Mouse (Mus musculus) forebrain, embryonic 10.5 days (tissue): Measurements from ENCODE around the gene Mpzl3. TPM values are rescaled to one million over a fixed set of nuclear protein-coding genes. Genes with fewer than 3 reads are reported as not detected.
A peak's percentile ranks its signal among the peaks of the same experiment; 100 is the strongest.

ENCODE experiments used
- DNase-seq: peaks from one replicate; pipeline ENCODE4 v3.0.0-alpha.2; 2017; ENCODE audit warnings: low spot score; ENCODE audit errors: extremely low spot score
- H3K27ac ChIP-seq: fragments of 300-500 bp; sonication (generic); 2 replicates; pipeline ENCODE4 v1.5.1; 2016; ENCODE audit warnings: mild to moderate bottlenecking
- H3K27me3 ChIP-seq: fragments of 300-500 bp; sonication (generic); 2 replicates; pipeline ENCODE4 v1.6.1; 2016; ENCODE audit warnings: mild to moderate bottlenecking; ENCODE audit not compliant: poor library complexity, severe bottlenecking
- H3K36me3 ChIP-seq: fragments of 300-500 bp; sonication (generic); replicated peaks from 2 replicates; pipeline ENCODE4 v1.6.1; 2016; ENCODE audit warnings: mild to moderate bottlenecking, moderate library complexity
- H3K4me1 ChIP-seq: fragments of 300-500 bp; sonication (generic); 2 replicates; pipeline ENCODE4 v1.6.1; 2016
- H3K4me3 ChIP-seq: fragments of 300-500 bp; sonication (generic); 2 replicates; pipeline ENCODE4 v1.5.1; 2016; ENCODE audit warnings: mild to moderate bottlenecking, moderate library complexity
- H3K9me3 ChIP-seq: fragments of 300-500 bp; sonication (generic); 2 replicates; pipeline ENCODE4 v1.6.1; 2016; ENCODE audit warnings: mild to moderate bottlenecking, moderate library complexity
- WGBS: fragments of 180-500 bp; shearing (Covaris S2); methylation state at CpG from one replicate; pipeline ENCODE4 v1.1.7; 2016; 5-methylcytosine and 5-hydroxymethylcytosine counted together
- polyA plus RNA-seq: library from polyadenylated mRNA; unstranded; fragments of >200 nt; fragmentation: Nextera tagmentation; extraction: Ambion mirVana; gene quantifications from 2 replicates; pipeline ENCODE4 v1.2.1, GENCODE M21; 2016

Mpzl3 gene
- polyA plus RNA-seq = 2.3 and 2.7 TPM in 2 replicates

GRCm38 (mm10) chr9:45055082-45055713 is at the start of gene Mpzl3:
Gene Mpzl3, plus strand, starts transcription at chr9:45055186.
- peak; percentile 90 for DNase-seq
- Histone ChIP-seq H3K27me3 (peaks cover 56% of the 10 kb centered on the region), H3K9me3 (no peaks in the 10 kb centered on the region), H3K4me1 (peaks cover 12% of the 10 kb centered on the region), H3K4me3 (peak within 1 kb of the TSS; percentile 67), H3K36me3 (no peaks in the 10 kb centered on the region), H3K27ac (peak within 1 kb of the TSS; percentile 95)
- under 1% methylated on average over 33 of the region's 33 CpGs for WGBS

GRCm38 (mm10) chr9:45007404-45007803 is 47.6 kb upstream of the Mpzl3 start:
- Histone ChIP-seq H3K4me1 (no peaks in the 10 kb centered on the region), H3K36me3 (no peaks in the 10 kb centered on the region), H3K9me3 (no peaks in the 10 kb centered on the region), H3K27me3 (peaks cover 4% of the 10 kb centered on the region; the same call in 1 of the 2 replicates), H3K4me3 (no peak overlapping the region), H3K27ac (no peak overlapping the region)
- 82% methylated on average over 12 of the region's 12 CpGs for WGBS
- DNase-seq = no peak

- H3K4me3 ChIP-seq = no peak overlapping the region
- no peak overlapping the region for H3K27ac ChIP-seq
- WGBS = 84% methylated on average over 4 of the region's 4 CpGs
- peaks cover 4% of the 10 kb centered on the region; the same call in 1 of the 2 replicates for H3K27me3 ChIP-seq
- no peaks in the 10 kb centered on the region for H3K4me1 ChIP-seq
- no peak for DNase-seq
- H3K9me3 ChIP-seq = no peaks in the 10 kb centered on the region
- no peaks in the 10 kb centered on the region for H3K36me3 ChIP-seq
Observed at GRCm38 (mm10) chr9:45008342-45008741, 46.6 kb upstream of the Mpzl3 start.

GRCm38 (mm10) chr9:45009180-45010078 is 45.6 kb upstream of the Mpzl3 start, which contains the start of gene Cd3e:
Gene Cd3e, minus strand, starts transcription at chr9:45009627.
- 88% methylated on average over 19 of the region's 19 CpGs for WGBS
- no peaks in the 10 kb centered on the region for H3K9me3 ChIP-seq
- H3K36me3 ChIP-seq = no peaks in the 10 kb centered on the region
- peaks cover 4% of the 10 kb centered on the region; the same call in 1 of the 2 replicates for H3K27me3 ChIP-seq
- H3K4me3 ChIP-seq = no peak within 1 kb of the TSS
- H3K4me1 ChIP-seq = no peaks in the 10 kb centered on the region
- H3K27ac ChIP-seq = no peak within 1 kb of the TSS
- DNase-seq = no peak

GRCm38 (mm10) chr9:45010461-45010860 is 44.5 kb upstream of the Mpzl3 start:
- no peaks in the 10 kb centered on the region for H3K4me1 ChIP-seq
- no peak overlapping the region for H3K27ac ChIP-seq
- H3K4me3 ChIP-seq = no peak overlapping the region
- peaks cover 4% of the 10 kb centered on the region; the same call in 1 of the 2 replicates for H3K27me3 ChIP-seq
- WGBS = 84% methylated on average over 4 of the region's 4 CpGs
- H3K9me3 ChIP-seq = no peaks in the 10 kb centered on the region
- no peaks in the 10 kb centered on the region for H3K36me3 ChIP-seq
- DNase-seq = no peak

GRCm38 (mm10) chr9:45011291-45011690 is 43.7 kb upstream of the Mpzl3 start:
- no peak overlapping the region for H3K4me3 ChIP-seq
- H3K27me3 ChIP-seq = peaks cover 4% of the 10 kb centered on the region; the same call in 1 of the 2 replicates
- no peaks in the 10 kb centered on the region for H3K36me3 ChIP-seq
- WGBS = 47% methylated on average over 6 of the region's 6 CpGs
- DNase-seq = no peak
- no peaks in the 10 kb centered on the region for H3K4me1 ChIP-seq
- H3K27ac ChIP-seq = no peak overlapping the region
- no peaks in the 10 kb centered on the region for H3K9me3 ChIP-seq

GRCm38 (mm10) chr9:45014879-45015278 is 40.1 kb upstream of the Mpzl3 start:
- H3K36me3 ChIP-seq = no peaks in the 10 kb centered on the region
- no peak overlapping the region for H3K27ac ChIP-seq
- H3K9me3 ChIP-seq = no peaks in the 10 kb centered on the region
- no peaks in the 10 kb centered on the region for H3K4me1 ChIP-seq
- DNase-seq = no peak
- no peak overlapping the region for H3K4me3 ChIP-seq
- no peaks in the 10 kb centered on the region for H3K27me3 ChIP-seq
- WGBS = 46% methylated on average over 2 of the region's 2 CpGs

- DNase-seq = no peak
- no peaks in the 10 kb centered on the region for H3K4me1 ChIP-seq
- H3K9me3 ChIP-seq = no peaks in the 10 kb centered on the region
- H3K4me3 ChIP-seq = no peak overlapping the region
- 66% methylated on average over 3 of the region's 3 CpGs for WGBS
- no peak overlapping the region for H3K27ac ChIP-seq
- H3K36me3 ChIP-seq = no peaks in the 10 kb centered on the region
- no peaks in the 10 kb centered on the region for H3K27me3 ChIP-seq
Observed at GRCm38 (mm10) chr9:45015841-45016240, 39.1 kb upstream of the Mpzl3 start.

GRCm38 (mm10) chr9:45018031-45018430 is 37.0 kb upstream of the Mpzl3 start:
- no peaks in the 10 kb centered on the region for H3K36me3 ChIP-seq
- H3K4me1 ChIP-seq = no peaks in the 10 kb centered on the region
- 91% methylated on average over 11 of the region's 11 CpGs for WGBS
- no peaks in the 10 kb centered on the region for H3K9me3 ChIP-seq
- H3K27me3 ChIP-seq = no peaks in the 10 kb centered on the region
- DNase-seq = no peak
- H3K4me3 ChIP-seq = no peak overlapping the region
- no peak overlapping the region for H3K27ac ChIP-seq

GRCm38 (mm10) chr9:45022800-45023199 is 32.2 kb upstream of the Mpzl3 start:
- Histone ChIP-seq H3K27me3 (0 out of 2 replicates have a peak, but pooled peaks cover 5% of the 10 kb centered on the region), H3K36me3 (no peaks in the 10 kb centered on the region), H3K4me1 (no peaks in the 10 kb centered on the region), H3K27ac (no peak overlapping the region), H3K9me3 (no peaks in the 10 kb centered on the region), H3K4me3 (no peak overlapping the region)
- 7% methylated on average over 3 of the region's 3 CpGs for WGBS
- DNase-seq = peak; percentile 46

GRCm38 (mm10) chr9:45023638-45024037 is 31.3 kb upstream of the Mpzl3 start:
- Histone ChIP-seq H3K4me1 (no peaks in the 10 kb centered on the region), H3K27me3 (0 out of 2 replicates have a peak, but pooled peaks cover 5% of the 10 kb centered on the region), H3K36me3 (no peaks in the 10 kb centered on the region), H3K9me3 (no peaks in the 10 kb centered on the region), H3K27ac (no peak overlapping the region), H3K4me3 (no peak overlapping the region)
- 65% methylated on average over 3 of the region's 3 CpGs for WGBS
- DNase-seq = no peak

GRCm38 (mm10) chr9:45024187-45024586 is 30.8 kb upstream of the Mpzl3 start:
- Histone ChIP-seq H3K36me3 (no peaks in the 10 kb centered on the region), H3K4me1 (no peaks in the 10 kb centered on the region), H3K4me3 (no peak overlapping the region), H3K9me3 (no peaks in the 10 kb centered on the region), H3K27me3 (0 out of 2 replicates have a peak, but pooled peaks cover 5% of the 10 kb centered on the region), H3K27ac (no peak overlapping the region)
- no peak for DNase-seq
- 91% methylated on average over 2 of the region's 2 CpGs for WGBS

- Histone ChIP-seq H3K27ac (no peak overlapping the region), H3K4me3 (no peak overlapping the region), H3K27me3 (peaks cover 15% of the 10 kb centered on the region; the same call in 1 of the 2 replicates), H3K4me1 (no peaks in the 10 kb centered on the region), H3K36me3 (no peaks in the 10 kb centered on the region), H3K9me3 (no peaks in the 10 kb centered on the region)
- DNase-seq = no peak
- WGBS = 81% methylated on average over 8 of the region's 8 CpGs
Observed at GRCm38 (mm10) chr9:45027376-45027775, 27.6 kb upstream of the Mpzl3 start.
